Mouse (Mus musculus): ENCODE results near the gene Abhd8. TPM values are rescaled to one million over a fixed set of nuclear protein-coding genes. Genes with fewer than 3 reads are reported as not detected.
A peak's percentile ranks its signal among the peaks of the same experiment; 100 is the strongest.

The Abhd8 gene
- polyA plus RNA-seq, 1 experiment from 2014 or later, result 27.5 TPM

GRCm38 (mm10) chr8:71485142-71486135 is 22.0 kb upstream of the Abhd8 start, which contains the start of gene Ano8:
TSS of gene Ano8 (minus strand) at chr8:71485963.
- no peaks in the 10 kb centered on the region for H3K27me3 ChIP-seq (ENCODE audit: control insufficient read depth, insufficient read depth, low read length)
- WGBS, result 4% methylated on average over 57 of the region's 58 CpGs
- ATAC-seq (ENCODE audit: insufficient read depth, low FRiP score), result peak; percentile 70; the same call in 1 of the 2 replicates
- H3K36me3 ChIP-seq (ENCODE audit: control insufficient read depth, insufficient read depth, low read length), result no peaks in the 10 kb centered on the region
- H3K27ac ChIP-seq (ENCODE audit: low read length), result peak within 1 kb of the TSS; percentile 53; the same call in 1 of the 2 replicates
- peaks cover 24% of the 10 kb centered on the region for H3K4me1 ChIP-seq (ENCODE audit: control insufficient read depth, insufficient read depth, low read length)
- peak within 1 kb of the TSS; percentile 89 for H3K4me2 ChIP-seq (ENCODE audit: low read depth, low read length)
- H3K4me3 ChIP-seq (replicated peaks; ENCODE audit: low read length), result peak within 1 kb of the TSS; percentile 83
- H3K9me3 ChIP-seq (replicated peaks; ENCODE audit: control insufficient read depth, low read length), result no peaks in the 10 kb centered on the region
- H3K9ac ChIP-seq (ENCODE audit: low read length), result peak within 1 kb of the TSS; percentile 92

DNA sequence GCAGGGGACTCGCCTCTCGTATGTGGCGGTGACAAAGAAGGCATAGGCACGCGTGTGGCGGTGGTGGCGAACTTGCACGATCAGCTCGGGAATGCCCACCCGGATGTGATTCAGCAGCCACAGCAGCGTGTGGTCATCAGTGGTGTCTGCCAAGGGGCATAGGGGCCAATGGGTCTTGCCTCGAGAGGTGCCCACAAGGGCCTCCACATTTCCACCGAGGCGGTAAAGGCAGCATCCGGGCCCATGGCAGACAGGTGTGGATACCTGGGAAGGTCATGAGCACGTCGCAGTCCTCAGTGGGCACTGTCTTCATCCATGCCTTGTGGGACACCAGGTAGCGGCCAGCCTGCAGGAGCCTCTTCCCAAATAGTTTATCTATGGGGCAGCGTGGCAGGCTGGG is 21.3 kb upstream of the Abhd8 start:
- ATAC-seq (ENCODE audit: insufficient read depth, low FRiP score), result no peak
- Histone ChIP-seq H3K27ac (ENCODE audit: low read length) (no peak overlapping the region), H3K36me3 (ENCODE audit: control insufficient read depth, insufficient read depth, low read length) (no peaks in the 10 kb centered on the region), H3K27me3 (ENCODE audit: control insufficient read depth, insufficient read depth, low read length) (no peaks in the 10 kb centered on the region), H3K4me3 (replicated peaks; ENCODE audit: low read length) (no peak overlapping the region), H3K9ac (ENCODE audit: low read length) (0 out of 2 replicates have a peak overlapping the region, but pooled peaks have one; percentile 92), H3K4me2 (ENCODE audit: low read depth, low read length) (peak overlapping the region; percentile 89; the same call in 1 of the 2 replicates), H3K9me3 (replicated peaks; ENCODE audit: control insufficient read depth, low read length) (no peaks in the 10 kb centered on the region), H3K4me1 (ENCODE audit: control insufficient read depth, insufficient read depth, low read length) (peaks cover 22% of the 10 kb centered on the region)
- 96% methylated on average over 19 of the region's 19 CpGs for WGBS

DNA sequence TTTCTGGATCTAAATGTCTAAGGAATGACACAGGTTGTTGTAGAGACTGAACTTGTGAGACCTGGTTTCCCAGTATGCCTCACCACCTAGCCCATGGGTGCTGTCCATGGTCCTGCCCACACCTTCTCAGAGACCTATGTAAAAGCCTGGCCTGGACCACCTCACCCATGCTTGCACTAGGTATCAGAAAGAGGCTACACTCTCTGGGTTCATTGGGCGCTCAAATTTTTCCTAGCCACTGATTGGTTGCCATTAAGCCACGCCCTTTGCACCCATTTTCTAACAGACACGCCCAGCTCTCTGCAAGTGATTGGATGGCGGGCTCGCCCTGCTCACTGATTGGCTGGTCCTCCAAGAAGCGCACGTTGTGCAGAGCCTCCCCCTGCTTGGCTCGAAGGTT is 20.5 kb upstream of the Abhd8 start:
- Histone ChIP-seq H3K4me1 (ENCODE audit: control insufficient read depth, insufficient read depth, low read length) (peaks cover 14% of the 10 kb centered on the region), H3K27me3 (ENCODE audit: control insufficient read depth, insufficient read depth, low read length) (no peaks in the 10 kb centered on the region), H3K27ac (ENCODE audit: low read length) (no peak overlapping the region), H3K36me3 (ENCODE audit: control insufficient read depth, insufficient read depth, low read length) (no peaks in the 10 kb centered on the region), H3K9me3 (replicated peaks; ENCODE audit: control insufficient read depth, low read length) (no peaks in the 10 kb centered on the region), H3K9ac (ENCODE audit: low read length) (no peak overlapping the region), H3K4me2 (ENCODE audit: low read depth, low read length) (no peak overlapping the region), H3K4me3 (replicated peaks; ENCODE audit: low read length) (no peak overlapping the region)
- WGBS, result 50% methylated on average over 8 of the region's 8 CpGs
- ATAC-seq (ENCODE audit: insufficient read depth, low FRiP score), result no peak

DNA sequence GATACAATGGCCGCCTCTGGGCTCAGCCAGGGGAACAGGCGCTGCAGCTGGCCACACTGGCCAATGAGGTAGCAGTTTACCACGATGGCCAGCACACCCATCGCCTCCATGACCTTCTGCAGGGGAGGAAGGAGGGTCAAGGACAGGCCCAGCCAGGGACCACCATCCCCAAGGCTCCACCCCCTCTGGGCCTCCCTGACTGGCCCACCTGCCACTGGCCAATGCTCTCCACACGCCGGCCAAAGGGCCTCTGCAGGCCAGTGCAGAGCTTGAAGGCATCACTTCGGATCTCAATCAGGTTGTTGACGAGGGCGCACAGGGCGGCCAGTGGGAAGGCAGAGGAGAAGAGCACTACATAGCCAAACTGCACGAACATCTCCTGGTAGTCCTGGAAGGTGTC is 15.5 kb upstream of the Abhd8 start:
- Histone ChIP-seq H3K9me3 (replicated peaks; ENCODE audit: control insufficient read depth, low read length) (no peaks in the 10 kb centered on the region), H3K27ac (ENCODE audit: low read length) (no peak overlapping the region), H3K4me2 (ENCODE audit: low read depth, low read length) (no peak overlapping the region), H3K27me3 (ENCODE audit: control insufficient read depth, insufficient read depth, low read length) (no peaks in the 10 kb centered on the region), H3K4me1 (ENCODE audit: control insufficient read depth, insufficient read depth, low read length) (peaks cover 4% of the 10 kb centered on the region), H3K36me3 (ENCODE audit: control insufficient read depth, insufficient read depth, low read length) (no peaks in the 10 kb centered on the region), H3K4me3 (replicated peaks; ENCODE audit: low read length) (no peak overlapping the region), H3K9ac (ENCODE audit: low read length) (no peak overlapping the region)
- no peak for ATAC-seq (ENCODE audit: insufficient read depth, low FRiP score)
- WGBS, result 86% methylated on average over 11 of the region's 11 CpGs

- peaks cover 4% of the 10 kb centered on the region for H3K4me1 ChIP-seq (ENCODE audit: control insufficient read depth, insufficient read depth, low read length)
- H3K4me3 ChIP-seq (replicated peaks; ENCODE audit: low read length), result peak overlapping the region; percentile 62
- peak overlapping the region; percentile 84 for H3K9ac ChIP-seq (ENCODE audit: low read length)
- no peaks in the 10 kb centered on the region for H3K27me3 ChIP-seq (ENCODE audit: control insufficient read depth, insufficient read depth, low read length)
- WGBS, result 55% methylated on average over 14 of the region's 14 CpGs
- H3K9me3 ChIP-seq (replicated peaks; ENCODE audit: control insufficient read depth, low read length), result no peaks in the 10 kb centered on the region
- H3K36me3 ChIP-seq (ENCODE audit: control insufficient read depth, insufficient read depth, low read length), result no peaks in the 10 kb centered on the region
- H3K27ac ChIP-seq (ENCODE audit: low read length), result no peak overlapping the region
- H3K4me2 ChIP-seq (ENCODE audit: low read depth, low read length), result peak overlapping the region; percentile 83
- no peak for ATAC-seq (ENCODE audit: insufficient read depth, low FRiP score)
Measured at GRCm38 (mm10) chr8:71477196-71477845, 13.9 kb upstream of the Abhd8 start.

GRCm38 (mm10) chr8:71476099-71476940 is 12.9 kb upstream of the Abhd8 start:
- Histone ChIP-seq H3K4me1 (ENCODE audit: control insufficient read depth, insufficient read depth, low read length) (peaks cover 4% of the 10 kb centered on the region), H3K27me3 (ENCODE audit: control insufficient read depth, insufficient read depth, low read length) (no peaks in the 10 kb centered on the region), H3K9me3 (replicated peaks; ENCODE audit: control insufficient read depth, low read length) (no peaks in the 10 kb centered on the region), H3K9ac (ENCODE audit: low read length) (peak overlapping the region; percentile 84), H3K36me3 (ENCODE audit: control insufficient read depth, insufficient read depth, low read length) (no peaks in the 10 kb centered on the region), H3K4me2 (ENCODE audit: low read depth, low read length) (peak overlapping the region; percentile 83), H3K4me3 (replicated peaks; ENCODE audit: low read length) (peak overlapping the region; percentile 62), H3K27ac (ENCODE audit: low read length) (peak overlapping the region; percentile 77)
- under 1% methylated on average over 115 of the region's 121 CpGs for WGBS
- peak; percentile 82 for ATAC-seq (ENCODE audit: insufficient read depth, low FRiP score)

- peaks cover 4% of the 10 kb centered on the region for H3K4me1 ChIP-seq (ENCODE audit: control insufficient read depth, insufficient read depth, low read length)
- peak overlapping the region; percentile 77; the same call in 1 of the 2 replicates for H3K27ac ChIP-seq (ENCODE audit: low read length)
- no peaks in the 10 kb centered on the region for H3K27me3 ChIP-seq (ENCODE audit: control insufficient read depth, insufficient read depth, low read length)
- peak overlapping the region; percentile 84 for H3K9ac ChIP-seq (ENCODE audit: low read length)
- peak overlapping the region; percentile 62 for H3K4me3 ChIP-seq (replicated peaks; ENCODE audit: low read length)
- H3K36me3 ChIP-seq (ENCODE audit: control insufficient read depth, insufficient read depth, low read length), result no peaks in the 10 kb centered on the region
- no peak for ATAC-seq (ENCODE audit: insufficient read depth, low FRiP score)
- WGBS, result 21% methylated on average over 4 of the region's 4 CpGs
- H3K9me3 ChIP-seq (replicated peaks; ENCODE audit: control insufficient read depth, low read length), result no peaks in the 10 kb centered on the region
- H3K4me2 ChIP-seq (ENCODE audit: low read depth, low read length), result peak overlapping the region; percentile 83
Measured at GRCm38 (mm10) chr8:71475702-71476075, 12.2 kb upstream of the Abhd8 start.

GRCm38 (mm10) chr8:71474785-71475701 is 11.6 kb upstream of the Abhd8 start:
- no peak for ATAC-seq (ENCODE audit: insufficient read depth, low FRiP score)
- Histone ChIP-seq H3K4me1 (ENCODE audit: control insufficient read depth, insufficient read depth, low read length) (peaks cover 10% of the 10 kb centered on the region), H3K36me3 (ENCODE audit: control insufficient read depth, insufficient read depth, low read length) (no peaks in the 10 kb centered on the region), H3K27ac (ENCODE audit: low read length) (no peak overlapping the region), H3K9me3 (replicated peaks; ENCODE audit: control insufficient read depth, low read length) (no peaks in the 10 kb centered on the region), H3K4me3 (replicated peaks; ENCODE audit: low read length) (no peak overlapping the region), H3K9ac (ENCODE audit: low read length) (peak overlapping the region; percentile 84; the same call in 1 of the 2 replicates), H3K4me2 (ENCODE audit: low read depth, low read length) (no peak overlapping the region), H3K27me3 (ENCODE audit: control insufficient read depth, insufficient read depth, low read length) (no peaks in the 10 kb centered on the region)
- 89% methylated on average over 25 of the region's 25 CpGs for WGBS

Measured in stomach, embryonic 16.5 days (tissue).